ENCODE assay signal across 34 mouse cellular contexts in the genomic region with DNA sequence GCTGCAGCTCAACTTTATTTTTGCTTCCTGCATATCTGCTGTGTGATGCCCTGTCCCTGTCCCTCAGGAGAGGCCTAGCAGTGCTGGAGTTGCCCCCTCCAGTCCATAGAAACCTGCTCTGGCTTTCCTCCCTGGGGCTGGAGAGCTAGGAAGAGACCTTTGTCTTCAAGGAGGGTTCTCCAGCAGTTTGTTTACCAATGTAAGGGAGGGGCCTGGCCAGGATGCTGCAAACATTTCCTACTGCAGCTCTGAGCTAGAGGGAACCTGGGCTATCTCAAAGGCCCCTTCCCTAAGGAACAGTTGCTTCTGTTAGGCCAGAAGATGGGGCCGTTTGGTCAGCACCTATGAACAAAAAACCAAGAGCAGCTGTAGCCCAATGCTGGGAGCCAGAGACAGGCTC. TPM values are rescaled to one million over a fixed set of nuclear protein-coding genes. Genes with fewer than 3 reads are reported as not detected.
DNase-seq lines count a peak whose midpoint lies in the region; ATAC-seq and TF ChIP-seq lines count a peak whose summit lies in the region.
"Had no signal": no experiment of that assay in that cellular context is flagged by ENCODE, and none has a peak within 500 bp of the region (broad histone marks: within the 10 kb centered on the region; RNA-seq: fewer than 3 reads in every experiment).

No protein-coding gene starts in this region.

- no peak for DNase-seq in heart, adult 2 months
- no peak for DNase-seq in heart, adult 9 months (ENCODE audit: low spot score in 2 of 2)
- DNase-seq in kidney, postnatal 36 days = peak; percentile 19 to 23
- DNase-seq in CH12.LX (ENCODE audit: extremely low read depth) = no peak
- peak; percentile 27 for DNase-seq in lung, postnatal 36 days
- no peak for DNase-seq in right cerebral cortex, postnatal 10 days (ENCODE audit: low spot score in 2 of 2)
- DNase-seq: adrenal gland, postnatal 10 days; cerebellum, adult 11 months; cerebellum, adult 9-11 months; embryo, embryonic 11 days; gastrocnemius, postnatal 14 days; heart, postnatal 10 days; kidney, postnatal 10 days; layer of hippocampus, adult 9-11 months; liver; spleen, adult 18-20 months; thymus, adult 18-20 months; thymus, postnatal 36 days had no signal

- 53% methylated on average over 1 of the region's 1 CpGs for WGBS in heart, adult 2 months
- 69% methylated on average over 1 of the region's 1 CpGs for WGBS in kidney, embryonic 15.5 days

- TF ChIP-seq POLR2A in heart, adult 2 months (IDR thresholded peaks at IDR 0.05; ENCODE audit: insufficient read depth, low read depth, low read length) = no peak
- TF ChIP-seq POLR2A in CH12.LX (IDR thresholded peaks at IDR 0.05; ENCODE audit: low read depth, low read length) = no peak

- dilution Hi-C loops in CH12.LX (cut with MboI; ENCODE audit: extremely low pct_ligation_motif_present, extremely low pct_unique_long_range_greater_than_20kb, low sequenced_read_pairs) = no loop called here

- no peak overlapping the region for H3K4me2 ChIP-seq in kidney, embryonic 15.5 days
- no peak overlapping the region for H3K4me2 ChIP-seq in CH12.LX (ENCODE audit: insufficient read depth, low read depth, poor library complexity, severe bottlenecking)
- H3K4me2 ChIP-seq: embryonic facial prominence, embryonic 12.5 days; heart, embryonic 13.5 days; intestine, embryonic 15.5 days; liver, embryonic 15.5 days; midbrain, embryonic 13.5 days had no signal

- no peaks in the 10 kb centered on the region for H3K9me3 ChIP-seq in kidney, embryonic 15.5 days (replicated peaks)
- no peaks in the 10 kb centered on the region for H3K9me3 ChIP-seq in CH12.LX (replicated peaks; ENCODE audit: low read length)
- H3K9me3 ChIP-seq: embryonic facial prominence, embryonic 12.5 days; heart, embryonic 13.5 days; intestine, embryonic 15.5 days; liver, embryonic 15.5 days; midbrain, embryonic 13.5 days had no signal

- no peak overlapping the region for H3K4me3 ChIP-seq in heart, adult 2 months
- no peak overlapping the region for H3K4me3 ChIP-seq in kidney, embryonic 15.5 days (replicated peaks)
- no peak overlapping the region for H3K4me3 ChIP-seq in CH12.LX (replicated peaks in 1 of 3; ENCODE audit: low read depth in 2 of 3, low read length in 2 of 3, poor library complexity in 1 of 3)
- H3K4me3 ChIP-seq: embryonic facial prominence, embryonic 12.5 days; heart, embryonic 13.5 days; intestine, embryonic 15.5 days; liver, embryonic 15.5 days; midbrain, embryonic 13.5 days had no signal

- no peaks in the 10 kb centered on the region for H3K36me3 ChIP-seq in heart, adult 2 months (ENCODE audit: control insufficient read depth, insufficient read depth, low read length)
- peaks cover 95% of the 10 kb centered on the region for H3K36me3 ChIP-seq in kidney, embryonic 15.5 days
- H3K36me3 ChIP-seq in CH12.LX (replicated peaks in 1 of 2; ENCODE audit: control insufficient read depth in 1 of 2, insufficient read depth in 1 of 2, low read length in 1 of 2) = peaks cover 72 to 92% of the 10 kb centered on the region in 2 experiments

- no peak for TF ChIP-seq CTCF in heart, adult 2 months (IDR thresholded peaks at IDR 0.05)
- peak in 1 of 2 experiments; percentile 10; a peak in 1 of 4 replicates for TF ChIP-seq CTCF in CH12.LX (conservative IDR thresholded peaks at IDR 0.05 in 1 of 2, IDR thresholded peaks at IDR 0.05 in 1 of 2; ENCODE audit: low read depth in 2 of 2, low read length in 2 of 2)

- no peak overlapping the region for H3K9ac ChIP-seq in heart, adult 2 months (ENCODE audit: low read depth, low read length)
- H3K9ac ChIP-seq in kidney, embryonic 15.5 days = no peak overlapping the region
- H3K9ac ChIP-seq in CH12.LX (ENCODE audit: insufficient read depth, low read depth) = no peak overlapping the region
- H3K9ac ChIP-seq: embryonic facial prominence, embryonic 12.5 days; heart, embryonic 13.5 days; intestine, embryonic 15.5 days; liver, embryonic 15.5 days; midbrain, embryonic 13.5 days had no signal

- in situ Hi-C loops in CH12.LX (cut with MboI; ENCODE audit: low pct_ligation_motif_present, low pct_unique_long_range_greater_than_20kb, low sequenced_read_pairs) = no loop called here

- intact Hi-C loops in heart, adult 2 months (cut with DNase I) = no loop called here

- no peaks in the 10 kb centered on the region for H3K4me1 ChIP-seq in heart, adult 2 months (ENCODE audit: control insufficient read depth, insufficient read depth, low read length)
- no peaks in the 10 kb centered on the region for H3K4me1 ChIP-seq in kidney, embryonic 15.5 days
- H3K4me1 ChIP-seq in CH12.LX (ENCODE audit: control insufficient read depth in 1 of 2, insufficient read depth in 2 of 2) = no peaks in the 10 kb centered on the region
- H3K4me1 ChIP-seq: embryonic facial prominence, embryonic 12.5 days; heart, embryonic 13.5 days; intestine, embryonic 15.5 days; midbrain, embryonic 13.5 days had no signal

- peak overlapping the region; percentile 36; the same call in 1 of the 2 replicates for H3K27ac ChIP-seq in heart, adult 2 months
- H3K27ac ChIP-seq in kidney, embryonic 15.5 days = no peak overlapping the region
- no peak overlapping the region for H3K27ac ChIP-seq in CH12.LX (ENCODE audit: insufficient read depth, low read depth)
- H3K27ac ChIP-seq: embryonic facial prominence, embryonic 12.5 days; heart, embryonic 13.5 days; hindbrain, postnatal 0 days; intestine, embryonic 15.5 days; liver, embryonic 15.5 days; macrophage; midbrain, embryonic 13.5 days had no signal

- no peaks in the 10 kb centered on the region for H3K79me2 ChIP-seq in heart, adult 2 months (replicated peaks; ENCODE audit: control insufficient read depth, insufficient read depth, low read length)
- H3K79me2 ChIP-seq in CH12.LX (replicated peaks; ENCODE audit: control insufficient read depth, extremely low read depth, insufficient read depth, poor library complexity, severe bottlenecking) = no peaks in the 10 kb centered on the region

- no peaks in the 10 kb centered on the region for H3K27me3 ChIP-seq in heart, adult 2 months (ENCODE audit: control insufficient read depth, insufficient read depth, low read length)
- no peaks in the 10 kb centered on the region for H3K27me3 ChIP-seq in kidney, embryonic 15.5 days
- no peaks in the 10 kb centered on the region for H3K27me3 ChIP-seq in CH12.LX (replicated peaks)
- H3K27me3 ChIP-seq: embryonic facial prominence, embryonic 12.5 days; heart, embryonic 13.5 days; intestine, embryonic 15.5 days; liver, embryonic 15.5 days; midbrain, embryonic 13.5 days; Patski had no signal

- TF ChIP-seq EP300 in heart, adult 2 months (IDR thresholded peaks at IDR 0.05; ENCODE audit: insufficient read depth, low read depth, low read length) = no peak
- no peak for TF ChIP-seq EP300 in CH12.LX (IDR thresholded peaks at IDR 0.05; ENCODE audit: low read length)

- peak; percentile 14 for TF ChIP-seq RAD21 in CH12.LX (IDR thresholded peaks at IDR 0.05; ENCODE audit: low read depth, low read length)

- no peak for ATAC-seq in kidney, embryonic 15.5 days (replicated peaks; ENCODE audit: low FRiP score)
- ATAC-seq: forebrain, embryonic 14.5 days; hindbrain, postnatal 0 days; intestine, embryonic 15.5 days; midbrain, embryonic 13.5 days; Patski had no signal

TF ChIP-seq in CH12.LX, 34 proteins besides CTCF, POLR2A, EP300 and RAD21:
- TF ChIP-seq SMC3 (IDR thresholded peaks at IDR 0.05; ENCODE audit: low read depth, low read length) (peak; percentile 14; the same call in 1 of the 2 replicates), CHD2 (IDR thresholded peaks at IDR 0.05; ENCODE audit: low read length) (no peak), UBTF (IDR thresholded peaks at IDR 0.05; ENCODE audit: low read depth, low read length) (no peak)

RNA-seq across cellular contexts. Expression of gene Eme1, which starts 7.6 kb away (rescaled TPM):
- total RNA-seq in heart, adult 2 months (2021) = not detected
- 0.12 and 0.14 TPM in 2 replicates for polyA plus RNA-seq in heart, adult 2 months (2012; rRNA removed)
- 25.9 and 27.1 TPM in 2 replicates for polyA plus RNA-seq in kidney, embryonic 15.5 days (2015; fragmentation: Nextera tagmentation; extraction: Ambion mirVana)
- 36.8 and 46.9 TPM in 2 replicates for total RNA-seq in CH12.LX (2012; rRNA removed)
- 38.4 and 40.8 TPM in 2 replicates for total RNA-seq in CH12.LX (2014; rRNA removed)
- polyA plus RNA-seq in CH12.LX (2012; ENCODE audit: insufficient read length, low read depth) = 45.9 and 55.2 TPM in 2 replicates

RNA-seq across cellular contexts. Expression of gene Mrpl27, which starts 7.8 kb away (rescaled TPM):
- 10 to 100 TPM; 54.9 to 59.5 TPM for total RNA-seq in heart, adult 2 months (2021)
- 67.0 and 74.1 TPM in 2 replicates for polyA plus RNA-seq in heart, adult 2 months (2012; rRNA removed)
- polyA plus RNA-seq in kidney, embryonic 15.5 days (2015; fragmentation: Nextera tagmentation; extraction: Ambion mirVana) = 148 and 154 TPM in 2 replicates
- 104 and 114 TPM in 2 replicates for total RNA-seq in CH12.LX (2012; rRNA removed)
- 128 and 139 TPM in 2 replicates for total RNA-seq in CH12.LX (2014; rRNA removed)
- polyA plus RNA-seq in CH12.LX (2012; ENCODE audit: insufficient read length, low read depth) = 86.6 and 95.2 TPM in 2 replicates

RNA-seq across cellular contexts. Expression of gene Xylt2, which starts 16.0 kb away (rescaled TPM):
- total RNA-seq in heart, adult 2 months (2021) = 1 to 10 TPM; 7.2 to 7.9 TPM
- 11.6 and 12.1 TPM in 2 replicates for polyA plus RNA-seq in heart, adult 2 months (2012; rRNA removed)
- polyA plus RNA-seq in kidney, embryonic 15.5 days (2015; fragmentation: Nextera tagmentation; extraction: Ambion mirVana) = 20.3 and 22.4 TPM in 2 replicates
- 15.5 and 20.2 TPM in 2 replicates for total RNA-seq in CH12.LX (2012; rRNA removed)
- 10.1 and 11.2 TPM in 2 replicates for total RNA-seq in CH12.LX (2014; rRNA removed)
- 15.2 and 16.3 TPM in 2 replicates for polyA plus RNA-seq in CH12.LX (2012; ENCODE audit: insufficient read length, low read depth)

RNA-seq across cellular contexts. Expression of gene Lrrc59, which starts 31.8 kb away (rescaled TPM):
- 10 to 100 TPM; 31.5 to 32.0 TPM for total RNA-seq in heart, adult 2 months (2021)
- 25.3 and 31.9 TPM in 2 replicates for polyA plus RNA-seq in heart, adult 2 months (2012; rRNA removed)
- polyA plus RNA-seq in kidney, embryonic 15.5 days (2015; fragmentation: Nextera tagmentation; extraction: Ambion mirVana) = 204 and 215 TPM in 2 replicates
- 324 and 412 TPM in 2 replicates for total RNA-seq in CH12.LX (2012; rRNA removed)
- 325 and 338 TPM in 2 replicates for total RNA-seq in CH12.LX (2014; rRNA removed)
- 452 and 493 TPM in 2 replicates for polyA plus RNA-seq in CH12.LX (2012; ENCODE audit: insufficient read length, low read depth)

RNA-seq across cellular contexts. Expression of gene Gm11541, which starts 43.0 kb away (rescaled TPM):
- total RNA-seq in heart, adult 2 months (2021) = not detected
- polyA plus RNA-seq in heart, adult 2 months (2012; rRNA removed) = not detected in 2 replicates
- polyA plus RNA-seq in kidney, embryonic 15.5 days (2015; fragmentation: Nextera tagmentation; extraction: Ambion mirVana) = 0.53 and 0.63 TPM in 2 replicates
- not detected in 2 replicates for total RNA-seq in CH12.LX (2012; rRNA removed)
- 0.17 TPM in 1 of 2 replicates, not detected in the other for total RNA-seq in CH12.LX (2014; rRNA removed)
- not detected in 2 replicates for polyA plus RNA-seq in CH12.LX (2012; ENCODE audit: insufficient read length, low read depth)
- total RNA-seq: adrenal gland, postnatal 10 days; gastrocnemius, postnatal 14 days; granulocyte monocyte progenitor cell, adult 5-6 weeks; heart, postnatal 10 days; hematopoietic stem cell, adult 5-6 weeks; left cerebral cortex, postnatal 14 days; megakaryocyte-erythroid progenitor cell, adult 5-6 weeks; MEL had no signal
- polyA plus RNA-seq: forebrain, embryonic 14.5 days; heart, embryonic 13.5 days; liver, embryonic 15.5 days; macrophage; midbrain, embryonic 13.5 days; neural tube, embryonic 14.5 days; Patski had no signal

Comparison
In these comparisons a context has a peak if more than half of its experiments do, and no peak if none do; other contexts are left out.
1. DNase-seq: peak in kidney, postnatal 36 days (2 of 2) and lung, postnatal 36 days (single experiment); none in heart, adult 2 months (0 of 2), heart, adult 9 months (0 of 2), CH12.LX (single experiment) and right cerebral cortex, postnatal 10 days (0 of 2).
2. RNA of gene Eme1, which starts 7.6 kb away (polyA plus RNA-seq): 45.9 to 55.2 TPM in CH12.LX and 25.9 to 27.1 TPM in kidney, embryonic 15.5 days; 0.12 to 0.14 TPM in heart, adult 2 months; every median in the first group is over 10 times any median in the second.